Mouse (Mus musculus) CH12F3 (cell line): Measurements from ENCODE around the gene Rtkn.
"Not testable (repeated sequence)": the region's sequence is repeated elsewhere in the genome, so short reads cannot be mapped to it uniquely, and the experiment has no call there.

Experiments
- in situ Hi-C: fragments of 300-500 bp; cut with MboI; formaldehyde crosslinking; loops from 2 replicates; pipeline ENCODE4 v1.14.3; 2020; ENCODE audit warnings: low sequenced_read_pairs

Gene Rtkn

DNA sequence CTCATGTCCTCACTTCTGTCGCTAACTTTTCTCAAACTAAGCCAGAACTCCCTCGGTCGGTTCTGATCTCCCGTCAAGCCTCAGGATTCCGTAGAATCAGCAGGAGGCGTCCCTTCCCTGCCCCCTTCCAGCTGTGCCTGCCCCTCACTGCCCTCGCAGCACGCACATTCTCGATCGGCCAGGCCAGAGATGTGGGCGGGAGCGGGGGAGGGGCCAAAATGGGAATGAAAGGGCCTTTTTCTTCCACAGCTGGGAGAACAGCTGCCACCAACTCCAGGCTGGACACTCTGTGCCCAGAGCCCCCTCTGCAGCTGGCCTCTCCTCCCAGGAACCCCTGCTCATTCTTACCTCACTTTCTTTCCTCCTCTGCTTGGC lies 2.3 kb downstream of the Rtkn start:
- in situ Hi-C loops: no loop called here

DNA sequence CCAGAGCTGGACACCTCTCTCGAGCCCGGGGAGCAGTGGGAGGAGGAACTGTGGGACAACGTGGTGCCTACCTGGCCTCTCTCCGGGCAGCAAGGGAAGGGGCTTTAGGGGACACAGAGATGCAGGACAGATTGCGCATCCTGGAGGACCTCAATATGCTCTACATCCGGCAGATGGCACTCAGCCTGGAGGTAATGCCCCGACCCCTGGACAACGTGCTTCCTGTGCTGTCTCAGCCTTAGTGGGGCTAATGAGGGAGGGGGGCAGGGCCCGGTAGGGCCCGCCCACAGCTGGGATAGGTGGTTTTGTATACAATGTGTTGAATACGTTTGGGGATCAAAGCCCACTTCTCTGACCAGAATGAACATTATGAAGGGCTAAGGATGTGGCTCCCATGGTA lies 2.8 kb downstream of the Rtkn start:
- in situ Hi-C loops: no loop called here

DNA sequence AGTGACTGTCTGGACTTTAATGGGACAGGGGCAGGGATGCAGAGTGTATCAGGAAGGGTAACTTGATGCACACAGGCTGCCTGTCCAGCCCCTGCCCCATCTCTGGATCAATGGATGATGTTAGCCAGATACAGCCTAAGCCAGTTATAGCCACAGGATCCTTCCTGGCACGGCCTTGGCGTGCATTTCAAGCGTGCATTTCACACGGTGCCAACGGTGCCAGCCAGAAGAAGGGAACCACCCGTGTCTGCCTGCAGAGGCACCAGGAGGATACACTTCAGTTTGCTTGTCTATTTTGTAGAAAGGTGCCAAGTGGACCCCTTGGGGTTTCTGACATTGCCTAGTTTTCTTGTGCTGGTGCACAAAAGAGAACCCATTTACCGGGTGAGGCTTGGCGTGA lies 4.8 kb downstream of the Rtkn start:
- in situ Hi-C loops: no loop called here

DNA sequence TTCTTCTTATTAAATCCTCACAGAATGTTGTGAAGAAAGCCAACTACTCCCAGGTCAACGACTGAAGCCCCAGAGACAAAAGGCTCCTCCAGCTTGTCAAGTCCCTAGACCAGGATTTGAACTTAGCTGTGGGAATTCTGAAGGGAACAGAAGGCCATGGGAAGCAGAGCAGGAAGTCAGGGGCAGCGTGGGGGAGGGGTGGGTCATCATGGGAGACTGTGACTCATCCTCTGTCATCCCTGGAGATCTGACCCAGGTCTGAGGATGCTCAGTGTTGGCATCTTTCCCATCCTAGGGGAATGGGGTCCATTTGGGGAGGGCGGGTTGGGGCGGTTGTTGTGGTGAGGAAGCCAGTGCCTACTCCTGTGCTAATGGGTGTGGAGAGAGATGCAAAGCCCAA lies 6.4 kb downstream of the Rtkn start:
- in situ Hi-C loops: no loop called here

DNA sequence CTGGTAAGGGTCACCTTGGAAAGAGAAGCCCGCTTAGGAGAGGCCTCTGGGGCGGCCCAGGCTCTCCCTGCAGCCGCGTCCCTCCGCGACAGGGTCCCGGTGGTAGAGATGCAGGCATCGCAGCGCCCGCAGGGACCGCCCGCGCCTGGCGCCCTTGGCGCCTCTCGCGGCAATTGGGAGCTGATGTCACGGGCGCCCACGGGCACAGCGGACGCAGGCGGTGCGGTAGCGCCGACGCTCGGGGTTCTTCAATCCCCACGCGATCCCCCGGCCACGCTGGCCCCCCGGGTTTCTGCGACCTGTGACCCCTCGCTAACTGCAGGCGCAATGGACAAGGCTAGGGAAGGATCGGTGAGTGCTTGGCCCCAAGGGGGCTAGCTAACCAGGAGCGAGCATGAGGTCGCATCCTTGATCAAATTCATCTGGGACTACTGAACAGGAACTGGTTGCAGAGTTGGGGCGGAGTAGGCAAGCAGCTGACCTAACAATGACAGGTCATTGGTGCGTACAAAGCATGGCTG lies 7.0 kb downstream of the Rtkn start:
- in situ Hi-C loops: no loop called here

DNA sequence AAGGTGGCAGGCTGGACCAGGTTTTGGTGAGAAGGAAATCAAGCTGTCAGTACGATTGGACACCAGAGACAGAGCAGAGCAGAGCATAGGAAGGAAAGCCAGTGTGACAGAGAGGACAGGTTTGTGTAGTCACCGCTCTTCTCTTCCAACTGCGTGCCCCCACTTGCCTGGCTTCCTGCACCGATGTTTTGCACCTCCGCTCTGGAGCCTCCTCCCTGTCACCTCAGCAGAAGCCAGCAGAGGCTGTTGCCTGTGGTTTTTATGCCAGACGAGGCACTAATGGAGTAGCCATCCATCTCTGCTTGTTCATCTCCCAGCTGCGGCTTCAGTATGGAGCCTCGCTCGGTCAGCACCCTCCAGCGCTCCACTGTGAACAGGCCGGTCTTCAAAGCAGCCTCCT lies 7.6 kb downstream of the Rtkn start:
- in situ Hi-C loops: no loop called here

DNA sequence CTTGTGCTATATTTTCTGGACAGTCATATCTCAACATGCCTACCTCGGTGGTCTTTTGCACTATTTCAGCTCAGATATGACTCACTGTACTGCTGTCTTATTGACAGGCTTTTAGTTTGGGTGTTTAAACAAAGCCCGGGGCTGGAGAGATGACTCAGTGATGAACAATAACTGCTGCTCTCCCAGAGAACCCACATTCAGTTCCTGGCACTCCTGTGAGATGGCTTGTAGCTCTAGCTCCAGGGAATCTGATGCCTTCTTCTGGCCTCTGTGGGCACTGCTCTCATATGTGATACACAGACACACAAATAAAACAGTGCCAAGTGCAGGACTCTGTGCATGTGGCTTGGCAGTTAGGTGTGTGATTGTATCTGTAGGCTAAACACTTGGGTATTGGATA lies 9.9 kb downstream of the Rtkn start:
- in situ Hi-C loops: no loop called here

DNA sequence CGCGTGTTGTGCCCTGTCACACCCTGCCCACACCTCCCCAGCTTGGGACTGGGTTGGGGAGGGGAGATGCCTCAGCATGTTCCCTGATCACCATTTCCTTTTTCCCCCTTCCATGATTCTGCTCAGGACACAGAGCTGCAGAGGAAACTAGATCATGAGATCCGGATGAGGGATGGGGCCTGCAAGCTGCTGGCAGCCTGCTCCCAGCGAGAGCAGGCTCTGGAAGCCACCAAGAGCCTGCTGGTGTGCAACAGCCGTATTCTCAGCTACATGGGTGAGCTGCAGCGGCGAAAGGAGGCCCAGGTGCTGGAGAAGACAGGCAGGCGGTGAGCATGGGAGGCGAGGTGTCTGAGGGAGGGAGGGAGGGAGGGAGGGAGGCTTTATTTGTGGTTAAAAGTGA lies 10.5 kb downstream of the Rtkn start:
- in situ Hi-C loops: no loop called here

DNA sequence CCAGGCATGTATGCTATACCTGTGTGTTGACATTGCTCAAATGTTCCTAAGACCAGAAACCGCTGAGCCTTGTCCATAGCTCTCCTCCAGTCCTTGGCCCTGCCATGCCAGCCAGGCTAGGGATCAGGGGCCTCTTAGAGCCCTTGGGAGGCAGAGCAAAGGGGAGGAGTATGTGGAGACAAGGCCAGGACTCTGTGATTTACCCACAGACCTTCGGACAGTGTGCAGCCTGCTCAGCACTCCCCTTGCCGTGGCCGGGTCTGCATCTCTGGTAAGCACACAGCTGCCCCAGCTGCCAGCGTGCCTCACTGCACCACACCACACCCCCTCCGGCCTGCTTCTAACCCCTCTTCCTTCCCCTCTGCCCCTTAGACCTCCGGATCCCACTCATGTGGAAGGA lies 12.0 kb downstream of the Rtkn start:
- in situ Hi-C loops: no loop called here

DNA sequence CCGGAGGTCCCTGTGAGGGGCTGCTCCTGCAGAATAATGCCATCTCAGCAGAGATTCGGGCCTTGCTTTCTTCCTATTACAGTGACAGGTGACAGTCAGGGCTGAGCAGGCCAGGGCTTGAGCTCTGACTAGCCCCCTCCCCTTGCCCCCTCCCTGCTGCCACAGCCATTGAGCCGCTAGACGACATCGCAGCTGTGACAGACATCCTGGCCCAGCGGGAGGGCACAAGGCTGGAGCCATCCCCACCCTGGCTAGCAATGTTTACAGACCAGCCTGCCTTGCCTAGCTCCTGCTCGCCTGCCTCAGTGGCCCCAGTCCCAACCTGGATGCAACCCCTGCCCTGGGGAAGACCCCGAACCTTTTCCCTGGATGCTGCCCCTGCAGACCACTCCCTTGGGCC lies 16.5 kb downstream of the Rtkn start:
- in situ Hi-C loops: no loop called here

DNA sequence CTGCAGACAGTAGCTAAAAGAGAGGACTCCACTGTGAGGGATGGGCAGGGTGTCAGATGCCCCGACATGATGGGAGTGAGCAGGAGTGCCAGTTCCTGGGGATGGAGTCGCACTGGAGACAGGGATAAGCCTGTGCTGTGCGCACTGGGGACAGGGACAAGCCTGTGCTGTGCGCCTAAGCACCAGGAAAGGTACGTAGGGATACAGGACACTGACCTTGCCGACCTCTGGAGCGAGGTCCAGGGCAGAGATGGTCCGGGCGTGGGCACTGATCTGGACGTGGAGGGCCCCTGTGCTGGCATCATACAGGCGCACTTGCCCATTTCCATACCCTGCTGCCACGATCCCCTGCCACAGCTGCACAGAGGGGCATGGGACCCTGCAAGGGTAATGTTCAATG lies 17.8 kb downstream of the Rtkn start:
- in situ Hi-C loops: no loop called here

DNA sequence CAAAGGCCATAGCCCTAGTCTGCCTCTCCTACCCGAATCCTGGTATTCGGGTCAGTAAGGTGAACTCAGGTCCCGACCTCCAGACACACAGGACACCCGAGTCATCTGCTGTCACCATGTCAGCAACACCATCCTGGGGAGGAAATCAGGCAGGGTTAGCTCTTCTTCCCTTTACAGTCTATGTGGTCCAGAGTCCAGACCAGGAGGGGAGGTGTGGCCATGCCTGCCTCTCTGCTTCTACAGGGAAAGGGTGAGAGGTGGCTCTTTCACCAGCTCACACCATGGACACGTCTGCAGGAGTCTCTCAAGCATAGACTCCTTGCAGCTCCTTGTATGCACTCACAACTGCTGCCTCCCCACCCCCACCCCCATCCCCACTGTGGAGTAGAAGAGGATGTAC lies 18.2 kb downstream of the Rtkn start:
- in situ Hi-C loops: no loop called here

DNA sequence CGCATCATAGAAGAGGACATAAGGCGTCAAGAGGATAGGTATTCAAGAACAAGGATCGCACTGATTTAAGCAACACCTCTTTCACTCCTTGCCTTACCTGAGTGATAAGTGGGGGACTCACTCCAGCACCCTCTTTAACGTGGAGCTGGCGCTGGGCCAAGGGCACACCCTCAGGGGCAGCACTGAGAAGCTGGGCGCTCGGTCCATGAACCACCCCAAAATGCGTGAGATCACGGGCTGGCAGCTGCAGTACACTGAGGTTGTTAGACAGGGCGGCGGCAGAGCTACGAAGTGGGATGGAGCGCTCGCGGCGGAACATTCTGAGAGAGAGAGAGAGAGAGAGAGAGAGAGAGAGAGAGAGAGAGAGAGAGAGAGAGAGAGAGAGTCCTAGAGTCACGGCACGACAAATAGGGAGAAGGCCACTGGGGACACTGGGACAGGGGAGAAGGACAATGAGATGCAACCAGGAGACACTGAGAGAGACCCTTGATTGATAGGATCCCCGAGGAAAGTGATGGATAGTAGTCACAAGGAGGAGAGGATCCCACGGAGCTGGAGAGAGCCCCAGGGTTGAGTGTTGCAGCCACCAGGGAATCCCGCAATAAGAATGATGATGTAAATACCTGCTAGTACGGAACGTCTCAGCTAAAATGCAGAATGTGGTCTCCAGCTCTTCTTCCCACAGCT lies 20.4 kb downstream of the Rtkn start:
- in situ Hi-C loops: no loop called here

DNA sequence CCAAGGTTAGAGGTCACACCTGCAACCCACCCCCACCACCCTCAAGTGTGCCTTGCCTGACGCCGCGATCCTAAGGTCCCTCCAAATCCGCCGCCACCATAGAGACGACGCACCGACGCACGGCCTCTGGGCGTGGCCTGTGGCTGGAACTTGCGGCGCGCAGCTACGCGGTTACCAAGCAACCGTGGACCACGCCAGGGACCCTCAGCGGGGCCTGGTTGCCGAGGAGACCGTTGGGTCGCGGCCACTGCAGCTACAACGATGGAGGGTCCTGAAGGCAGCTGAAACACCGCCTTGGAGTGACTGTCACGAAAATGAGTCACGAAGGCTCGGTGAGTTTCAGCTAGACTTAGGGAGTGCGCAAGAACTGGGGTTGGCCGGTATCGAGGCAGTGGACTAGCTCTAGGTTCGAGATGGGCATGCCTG lies 21.0 kb downstream of the Rtkn start, which contains the start of the genes Wdr54 and 1700003E16Rik:
Gene Wdr54, minus strand, starts transcription at position 139 of the 426 bp plus-strand sequence.
Gene 1700003E16Rik, plus strand, starts transcription at position 146 of the 426 bp plus-strand sequence.
- in situ Hi-C loops: no loop called here

DNA sequence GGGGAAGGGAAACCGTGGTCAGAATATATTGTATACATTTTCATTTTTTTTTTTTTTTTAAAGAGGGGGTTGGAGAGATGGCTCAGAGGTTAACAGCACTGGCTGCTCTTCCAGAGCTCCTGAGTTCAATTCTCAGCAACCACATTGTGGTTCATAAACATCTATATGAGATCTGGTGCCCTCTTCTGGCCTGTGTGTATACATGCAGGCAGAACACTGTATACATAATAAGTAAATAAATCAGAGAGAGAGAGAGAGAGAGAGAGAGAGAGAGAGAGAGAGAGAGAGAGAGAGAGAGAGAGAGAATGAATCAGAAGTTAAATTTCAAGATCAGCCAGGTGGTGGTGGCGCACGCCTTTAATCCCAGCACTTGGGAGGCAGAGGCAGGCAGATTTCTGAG lies 24.2 kb downstream of the Rtkn start:
- in situ Hi-C loops: not testable (repeated sequence)

DNA sequence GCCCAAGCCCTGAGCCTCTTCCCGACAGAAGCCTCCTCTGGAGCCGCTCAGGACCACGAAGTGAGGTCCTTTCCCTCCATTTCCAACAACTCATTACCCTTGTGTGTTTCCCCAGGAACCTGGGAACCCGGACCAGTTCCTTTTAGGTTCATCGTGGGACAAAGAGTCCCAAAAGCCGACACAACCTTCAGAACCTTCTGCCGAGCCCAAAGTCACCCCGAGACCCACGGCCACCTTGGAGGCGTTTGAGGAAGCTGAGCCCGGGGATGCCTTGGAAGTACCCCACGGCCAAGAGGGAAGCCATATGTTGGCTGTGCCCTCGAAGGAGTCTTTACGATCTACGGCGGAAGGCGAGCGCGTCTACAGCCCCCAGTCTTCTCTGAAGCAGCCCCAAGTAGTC lies 26.2 kb downstream of the Rtkn start:
- in situ Hi-C loops: loop anchor here (10.0 kb wide), 1 partner anchor 157 kb away; no protein-coding TSS in a partner anchor

DNA sequence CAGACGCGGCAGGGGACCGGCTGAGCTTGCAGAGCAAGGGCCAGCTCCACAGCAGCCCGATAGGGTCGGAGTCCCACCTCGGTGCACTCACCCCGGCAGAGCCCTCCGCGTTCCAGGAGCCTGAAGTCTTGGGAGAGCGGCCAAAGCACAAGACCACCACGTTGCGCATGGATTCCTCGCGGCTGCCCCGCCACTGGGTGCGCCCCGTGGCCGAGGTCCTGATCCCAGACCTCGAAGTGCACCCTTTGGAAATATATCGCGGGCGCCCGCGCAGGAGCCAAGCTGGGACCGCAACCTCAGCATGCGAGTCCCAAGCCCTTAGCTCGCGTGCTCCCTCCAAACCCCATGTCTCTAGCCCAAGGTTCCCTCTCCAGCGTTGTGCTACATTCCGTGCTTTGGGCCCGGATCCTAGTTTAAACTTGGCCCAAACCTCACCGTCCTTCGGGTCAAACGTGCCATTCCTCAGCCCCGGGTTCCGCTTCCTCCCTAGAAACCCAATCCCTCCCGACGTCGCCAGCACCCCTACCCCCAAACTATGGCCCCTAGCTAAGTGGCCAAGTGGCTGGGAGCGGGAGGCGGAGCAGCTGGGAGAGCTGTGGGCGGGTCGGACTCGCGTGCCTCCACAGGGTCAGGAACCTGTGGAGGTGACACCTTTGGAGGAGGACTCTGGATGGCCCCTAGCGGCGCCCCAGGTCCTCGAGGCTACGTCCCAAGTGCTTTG lies 26.8 kb downstream of the Rtkn start:
- in situ Hi-C loops: loop anchor here (10.0 kb wide), 1 partner anchor 157 kb away; no protein-coding TSS in a partner anchor

DNA sequence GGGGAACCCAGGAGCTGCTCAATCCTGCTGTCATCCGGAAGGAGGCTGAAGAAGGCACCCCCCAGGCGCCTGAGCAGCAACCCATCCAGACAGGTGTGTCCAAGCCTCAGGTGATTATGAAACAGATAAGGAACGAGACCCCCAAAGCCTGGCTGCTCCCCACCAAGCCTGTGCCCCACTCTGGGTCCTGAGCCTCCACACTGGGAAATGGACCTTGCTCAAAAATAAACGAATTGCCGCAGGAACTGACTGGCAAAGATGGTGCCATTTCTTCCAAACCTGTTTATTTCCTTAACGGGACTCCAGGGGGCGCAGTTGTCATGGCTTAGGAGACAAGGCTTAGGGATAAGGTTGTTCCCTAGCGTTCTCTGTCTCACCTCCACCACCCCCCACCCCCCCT lies 27.4 kb downstream of the Rtkn start:
- in situ Hi-C loops: loop anchor here (10.0 kb wide), 1 partner anchor 158 kb away; no protein-coding TSS in a partner anchor

DNA sequence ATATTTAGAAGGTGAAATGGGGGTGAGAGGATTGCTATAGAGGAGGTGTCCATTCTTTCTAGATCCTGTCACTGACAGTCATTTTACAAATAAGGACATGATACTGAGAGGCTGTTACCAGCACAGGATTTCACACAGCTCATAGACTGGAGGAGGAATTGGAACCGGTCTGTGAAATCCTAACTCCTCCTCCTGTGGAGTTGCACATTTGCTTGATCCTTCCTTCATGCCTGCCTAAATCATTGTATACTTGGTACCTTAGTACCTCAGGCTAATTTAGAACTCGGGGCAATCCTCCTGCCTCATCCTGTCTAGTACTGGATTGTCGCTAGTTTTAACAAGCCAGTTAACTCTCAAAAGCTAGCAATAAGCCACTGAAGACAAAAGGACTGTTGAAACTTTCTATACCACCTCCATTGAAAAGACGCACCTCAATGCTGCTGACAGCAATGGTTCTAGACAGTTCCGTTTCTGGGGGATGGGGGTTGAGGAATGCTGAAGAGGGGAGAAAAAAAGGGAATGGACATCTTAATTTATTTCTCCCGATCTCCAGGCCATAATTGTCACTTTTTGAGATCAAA lies 29.9 kb downstream of the Rtkn start:
- in situ Hi-C loops: loop anchor here (10.0 kb wide), 1 partner anchor 160 kb away; no protein-coding TSS in a partner anchor

DNA sequence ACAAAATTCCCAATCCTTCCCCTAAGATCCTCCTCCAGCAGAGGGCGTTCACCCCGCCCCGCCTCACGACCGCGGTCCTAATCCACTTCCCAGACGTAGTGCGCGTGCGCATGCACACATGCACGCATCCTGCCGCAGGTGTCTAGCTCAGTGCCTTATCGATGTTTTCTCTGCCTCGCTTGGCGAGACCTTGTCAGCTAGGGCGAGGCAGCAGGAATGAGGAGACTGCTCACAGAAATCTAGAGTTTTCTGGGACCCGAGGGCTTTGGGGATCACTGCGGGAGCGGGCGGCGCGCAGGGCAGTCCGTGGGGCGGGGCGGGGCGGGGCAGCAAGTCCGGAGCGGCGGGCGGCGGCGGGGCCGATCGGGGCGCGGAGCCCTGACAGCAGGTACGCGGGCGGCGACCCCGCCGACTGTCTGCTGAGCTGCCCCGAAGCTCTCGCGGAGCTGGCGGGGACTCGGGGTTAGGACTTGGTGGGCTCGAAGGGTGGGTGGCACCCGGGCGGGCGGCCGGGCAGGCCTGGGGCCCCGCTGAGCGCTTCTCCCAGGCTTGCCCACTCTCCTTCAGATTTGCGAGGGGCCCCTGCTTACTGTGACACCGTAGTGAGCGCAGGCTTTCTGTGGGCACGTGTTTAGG lies 30.5 kb downstream of the Rtkn start, which contains the start of gene Dctn1:
Gene Dctn1, plus strand, starts transcription at position 314 of the 636 bp plus-strand sequence.
- in situ Hi-C loops: loop anchor here (10.0 kb wide), 1 partner anchor 161 kb away; no protein-coding TSS in a partner anchor

DNA sequence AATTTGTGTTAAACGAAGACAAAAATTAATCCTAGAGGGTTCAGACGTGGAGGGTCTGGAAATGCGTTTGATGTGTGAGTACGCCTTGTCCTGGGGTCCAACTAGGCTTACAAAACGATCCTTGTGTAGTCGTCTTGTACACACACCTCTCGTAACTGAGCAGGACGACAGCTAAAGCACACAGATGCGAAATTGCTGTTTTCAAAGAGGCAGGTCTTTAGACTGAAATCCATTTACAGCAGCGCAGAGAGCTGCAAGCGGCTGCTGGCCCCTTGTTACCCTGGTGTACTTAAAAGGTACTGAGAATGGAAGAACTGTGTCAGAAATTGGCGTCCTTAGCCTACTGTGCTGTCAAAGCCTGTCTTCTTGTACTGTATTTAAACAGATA lies 31.0 kb downstream of the Rtkn start:
- in situ Hi-C loops: loop anchor here (10.0 kb wide), 1 partner anchor 161 kb away; no protein-coding TSS in a partner anchor
